Mouse (Mus musculus) G1E (cell line): ENCODE data around the gene Tapbpl. TPM values are rescaled to one million over a fixed set of nuclear protein-coding genes. Genes with fewer than 3 reads are reported as not detected.
A peak's percentile ranks its signal among the peaks of the same experiment; 100 is the strongest.

Experiments
- ATAC-seq: 2 replicates; pipeline ENCODE4 v1.8.0; 2016; ENCODE audit warnings: mild to moderate bottlenecking; ENCODE audit not compliant: insufficient number of reproducible peaks, poor library complexity, low FRiP score, severe bottlenecking; ENCODE audit errors: extremely low read depth
- DNase-seq: peaks from one replicate; pipeline ENCODE4 v3.0.0; 2012; ENCODE audit warnings: low spot score
- H3K27me3 ChIP-seq: 2 replicates; pipeline ENCODE4 v1.6.1; 2012; ENCODE audit warnings: mild to moderate bottlenecking, low read length, inconsistent platforms; ENCODE audit not compliant: insufficient read depth
- H3K36me3 ChIP-seq: replicated peaks from 2 replicates; pipeline ENCODE3; 2012; ENCODE audit warnings: mild to moderate bottlenecking, inconsistent platforms
- H3K4me1 ChIP-seq: 2 replicates; pipeline ENCODE4 v1.6.1; 2012; ENCODE audit warnings: low read depth, low read length, inconsistent platforms, mixed read lengths; ENCODE audit not compliant: insufficient read depth
- H3K4me3 ChIP-seq: 2 replicates; pipeline ENCODE4 v1.5.1; 2012; ENCODE audit warnings: low read depth, mild to moderate bottlenecking, inconsistent platforms, low read length, moderate library complexity, mixed read lengths
- H3K9me3 ChIP-seq: replicated peaks from 2 replicates; pipeline ENCODE4 v1.6.1; 2012; ENCODE audit warnings: inconsistent platforms
- CTCF ChIP-seq: IDR thresholded peaks from 2 replicates; pipeline ENCODE4 v1.5.1; 2012; ENCODE audit warnings: low read depth, low read length, inconsistent platforms, mixed read lengths
- GATA1 ChIP-seq: IDR thresholded peaks from 2 replicates; pipeline ENCODE4 v1.6.1; 2012; ENCODE audit warnings: borderline replicate concordance, low read length, inconsistent platforms, mixed read lengths
- GATA2 ChIP-seq: IDR thresholded peaks from 2 replicates; pipeline ENCODE4 v1.6.1; 2012; ENCODE audit warnings: low read depth, low read length, inconsistent platforms, borderline replicate concordance
- POLR2AphosphoS5 ChIP-seq: IDR thresholded peaks from 2 replicates; pipeline ENCODE4 v1.6.1; 2012; ENCODE audit warnings: low read depth, low read length, inconsistent platforms; ENCODE audit not compliant: insufficient replicate concordance
- TAL1 ChIP-seq: conservative IDR thresholded peaks from 2 replicates; pipeline ENCODE4 v1.6.1; 2012; ENCODE audit warnings: low read depth, low read length, inconsistent platforms, mixed read lengths
- polyA plus RNA-seq: library from polyadenylated mRNA; stranded (reverse); fragments of >175 nt; gene quantifications from 2 replicates; pipeline ENCODE4 v1.2.3, GENCODE M21; 2012
- total RNA-seq, 2 experiments: library from RNA; stranded (forward) in 1 of 2; stranded (reverse) in 1 of 2; fragments of 200-1000 nt in 1 of 2; fragments of >200 nt in 1 of 2; fragmentation: Nextera tagmentation in 1 of 2; gene quantifications; 2 replicates each; pipeline ENCODE4 v1.2.3; 2014 to 2017

The Tapbpl gene
- 0.73 and 0.90 TPM in 2 replicates for total RNA-seq (2014; fragmentation: Nextera tagmentation)
- total RNA-seq (2017), result 1.2 and 1.8 TPM in 2 replicates
- polyA plus RNA-seq, result 1.2 and 1.4 TPM in 2 replicates

DNA sequence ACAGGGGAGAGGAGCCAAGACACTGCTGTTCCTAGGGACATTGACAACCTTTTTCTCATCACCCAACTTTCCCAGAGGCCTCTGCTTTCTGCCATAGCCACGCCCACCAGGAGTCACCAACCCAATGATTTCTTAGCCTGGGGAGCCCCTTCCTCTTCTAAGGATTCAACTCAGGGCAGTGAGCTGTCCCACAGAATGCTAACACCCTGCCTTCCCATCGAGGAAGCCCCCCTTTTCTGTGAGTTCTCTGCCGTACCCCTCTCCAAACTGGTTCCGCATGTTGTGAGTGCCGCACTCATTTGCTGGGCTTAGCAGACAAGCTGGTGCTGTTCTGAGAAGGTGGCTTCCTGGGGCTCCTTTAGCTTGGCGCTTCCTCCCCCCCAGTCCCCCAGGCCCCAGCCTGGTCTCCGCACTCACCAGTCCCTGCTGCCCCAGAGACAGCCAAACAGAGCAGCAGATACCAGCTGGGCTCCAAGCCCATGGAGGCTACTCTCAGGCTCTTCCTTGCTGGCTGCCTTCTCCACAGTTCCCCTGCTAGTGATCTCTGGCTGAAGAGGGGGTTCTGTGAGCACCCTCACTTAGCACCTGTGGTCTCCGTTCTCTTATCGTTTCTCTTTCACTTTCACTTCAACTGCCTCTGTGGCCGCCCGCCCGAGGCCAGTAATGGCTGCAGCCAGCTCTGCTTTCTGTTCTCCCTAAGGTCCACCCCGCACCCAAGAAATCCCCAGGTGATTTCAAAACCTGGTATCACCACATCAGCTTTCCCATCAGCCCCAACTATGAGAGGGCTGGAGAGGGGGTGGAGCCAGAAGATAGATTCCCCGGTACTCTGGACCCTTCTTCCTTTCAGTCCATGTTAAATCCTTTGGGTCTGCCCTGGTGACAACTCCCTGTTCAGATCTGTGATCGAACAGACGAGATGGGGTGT is at the start of gene Tapbpl:
Gene Tapbpl (minus strand): TSS at position 744 of the 928 bp plus-strand sequence.
- ATAC-seq, result peak; percentile 67
- peak; percentile 85 for DNase-seq
- H3K4me1 ChIP-seq, result peaks cover 44% of the 10 kb centered on the region
- peaks cover 36% of the 10 kb centered on the region for H3K36me3 ChIP-seq
- peak within 1 kb of the TSS; percentile 74 for H3K4me3 ChIP-seq
- TF ChIP-seq GATA2 (no peak), POLR2AphosphoS5 (no peak), GATA1 (no peak)
- H3K27me3 ChIP-seq, result no peaks in the 10 kb centered on the region
- H3K9me3 ChIP-seq, result no peaks in the 10 kb centered on the region

- peaks cover 3% of the 10 kb centered on the region; the same call in 1 of the 2 replicates for H3K27me3 ChIP-seq
- no peaks in the 10 kb centered on the region for H3K4me1 ChIP-seq
- ATAC-seq (no peak), DNase-seq (no peak)
- H3K4me3 ChIP-seq, result no peak overlapping the region
- TF ChIP-seq CTCF (no peak), POLR2AphosphoS5 (no peak), GATA2 (no peak), GATA1 (no peak)
- H3K9me3 ChIP-seq, result no peaks in the 10 kb centered on the region
- no peaks in the 10 kb centered on the region for H3K36me3 ChIP-seq
Observed at GRCm38 (mm10) chr6:125279729-125280128, 48.1 kb upstream of the Tapbpl start.

DNA sequence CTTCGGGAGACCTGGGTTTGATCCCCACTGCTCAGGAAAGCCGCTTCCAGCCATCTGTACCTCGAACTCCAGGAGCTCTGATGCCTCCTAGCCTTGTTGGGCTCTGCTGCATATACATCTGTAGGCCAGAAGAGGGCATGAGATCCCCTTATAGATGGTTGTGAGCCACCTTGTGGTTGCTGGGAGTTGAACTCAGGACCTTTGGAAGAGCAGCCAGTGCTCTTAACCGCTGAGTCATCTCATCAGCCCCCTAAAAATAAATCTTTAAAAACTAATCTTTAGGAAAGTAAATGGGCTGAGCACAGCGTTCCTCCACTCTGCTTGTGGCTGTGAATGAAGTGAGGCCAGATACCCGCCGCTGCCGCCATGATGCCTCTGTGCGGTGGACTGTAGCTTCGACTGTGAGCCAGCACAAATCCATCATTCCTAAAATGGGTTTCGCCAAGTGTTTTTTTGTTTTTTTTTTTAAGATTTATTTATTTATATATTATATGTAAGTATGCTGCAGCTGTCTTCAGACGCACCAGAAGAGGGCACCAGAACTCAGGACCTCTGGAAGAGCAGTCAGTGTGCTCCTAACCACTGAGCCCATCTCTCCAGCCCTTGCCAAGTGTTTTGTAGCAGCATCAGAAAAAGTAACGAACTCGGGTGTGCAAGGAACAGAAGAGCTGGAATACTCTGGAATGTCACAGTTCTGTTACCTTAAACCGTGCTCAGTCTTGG is 43.3 kb upstream of the Tapbpl start:
- Histone ChIP-seq H3K4me1 (peaks cover 20% of the 10 kb centered on the region), H3K36me3 (no peaks in the 10 kb centered on the region), H3K27me3 (peaks cover 7% of the 10 kb centered on the region; the same call in 1 of the 2 replicates), H3K9me3 (no peaks in the 10 kb centered on the region), H3K4me3 (no peak overlapping the region)
- ATAC-seq (no peak), DNase-seq (no peak)
- TF ChIP-seq GATA1 (no peak), POLR2AphosphoS5 (no peak), CTCF (no peak), GATA2 (no peak)

DNA sequence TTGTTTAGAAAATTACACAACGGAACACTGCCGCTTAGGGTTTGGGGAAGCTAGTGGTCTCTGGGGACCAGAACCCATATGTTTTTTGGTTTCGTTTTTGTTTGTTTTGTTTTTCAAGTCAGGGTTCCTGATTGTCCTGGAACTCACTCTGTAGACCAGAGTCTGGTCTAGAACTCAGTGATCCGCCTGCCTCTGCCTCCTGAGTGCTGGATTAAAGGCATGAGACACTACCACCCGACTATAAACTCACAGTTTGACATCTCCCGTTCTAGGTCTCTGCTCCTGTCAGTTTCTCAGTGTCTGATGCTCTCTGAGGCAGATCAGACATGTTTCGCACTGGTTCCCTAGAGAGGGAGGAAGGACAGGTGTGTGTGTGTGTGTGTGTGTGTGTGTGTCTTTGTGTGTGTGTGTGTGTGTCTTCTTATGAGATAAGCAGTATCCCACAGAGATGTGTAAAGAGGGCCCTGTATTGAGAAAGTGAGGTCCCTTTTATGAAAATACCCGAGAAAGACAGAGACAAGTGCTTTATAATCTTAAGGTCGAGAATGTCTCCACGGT is 40.6 kb upstream of the Tapbpl start:
- H3K4me1 ChIP-seq, result peaks cover 20% of the 10 kb centered on the region
- TF ChIP-seq GATA2 (no peak), TAL1 (no peak), CTCF (no peak), POLR2AphosphoS5 (no peak), GATA1 (no peak)
- DNase-seq (no peak), ATAC-seq (no peak)
- H3K4me3 ChIP-seq, result no peak overlapping the region
- peaks cover 10% of the 10 kb centered on the region; the same call in 1 of the 2 replicates for H3K27me3 ChIP-seq
- H3K36me3 ChIP-seq, result no peaks in the 10 kb centered on the region
- no peaks in the 10 kb centered on the region for H3K9me3 ChIP-seq

- peak; percentile 76 for DNase-seq
- peak; percentile 81 for ATAC-seq
- H3K4me3 ChIP-seq, result peak overlapping the region; percentile 36; the same call in 1 of the 2 replicates
Observed at GRCm38 (mm10) chr6:125271455-125272227, 40.0 kb upstream of the Tapbpl start.

More at GRCm38 (mm10) chr6:125271455-125272227, 40.0 kb upstream of the Tapbpl start:
- Histone ChIP-seq H3K27me3 (peaks cover 9% of the 10 kb centered on the region; the same call in 1 of the 2 replicates), H3K4me1 (peaks cover 20% of the 10 kb centered on the region), H3K9me3 (no peaks in the 10 kb centered on the region), H3K36me3 (no peaks in the 10 kb centered on the region)
- no peak for TF ChIP-seq POLR2AphosphoS5
- no peak for TF ChIP-seq GATA2
- no peak for TF ChIP-seq TAL1
- TF ChIP-seq CTCF, result peak; percentile 37; the same call in 1 of the 2 replicates
- no peak for TF ChIP-seq GATA1
